10 mouse cellular contexts compared by ENCODE assay signal in genomic region chr1:39949205-39949604, GRCm38 (mm10). TPM values are rescaled to one million over a fixed set of nuclear protein-coding genes. Genes with fewer than 3 reads are reported as not detected.
DNase-seq lines count a peak whose midpoint lies in the region; ATAC-seq and TF ChIP-seq lines count a peak whose summit lies in the region.
"Had no signal": no experiment of that assay in that cellular context is flagged by ENCODE, and none has a peak within 500 bp of the region (broad histone marks: within the 10 kb centered on the region; RNA-seq: fewer than 3 reads in every experiment).

No protein-coding gene starts in this region.

- H3K4me3 ChIP-seq in midbrain, embryonic 15.5 days = no peak overlapping the region
- no peak overlapping the region for H3K4me3 ChIP-seq in midbrain, postnatal 0 days (ENCODE audit: low read depth, low read length)
- no peak overlapping the region for H3K4me3 ChIP-seq in stomach, embryonic 14.5 days (ENCODE audit: low read depth, low read length)
- no peak overlapping the region for H3K4me3 ChIP-seq in cerebellum, adult 2 months (replicated peaks; ENCODE audit: insufficient read depth, low read depth, low read length)
- H3K4me3 ChIP-seq: myocyte had no signal

- peaks cover 93% of the 10 kb centered on the region for H3K4me1 ChIP-seq in midbrain, embryonic 15.5 days
- peaks cover 22% of the 10 kb centered on the region for H3K4me1 ChIP-seq in midbrain, postnatal 0 days (ENCODE audit: insufficient read depth, low read length)
- peaks cover 67% of the 10 kb centered on the region for H3K4me1 ChIP-seq in stomach, embryonic 14.5 days (ENCODE audit: control insufficient read depth, insufficient read depth, low read length)
- H3K4me1 ChIP-seq in cerebellum, adult 2 months (ENCODE audit: control insufficient read depth, insufficient read depth, low read length) = peaks cover 42% of the 10 kb centered on the region

- no peak for TF ChIP-seq CTCF in midbrain, postnatal 0 days (IDR thresholded peaks at IDR 0.05)
- TF ChIP-seq CTCF in cerebellum, adult 2 months (IDR thresholded peaks at IDR 0.05; ENCODE audit: borderline replicate concordance, insufficient read depth, low read depth, low read length) = no peak

- 49% methylated on average over 5 of the region's 5 CpGs for WGBS in midbrain, embryonic 15.5 days
- WGBS in midbrain, postnatal 0 days = 56% methylated on average over 5 of the region's 5 CpGs
- WGBS in stomach, embryonic 14.5 days = 20% methylated on average over 5 of the region's 5 CpGs
- WGBS in cerebellum, adult 2 months = 45% methylated on average over 5 of the region's 5 CpGs

- H3K9me3 ChIP-seq in midbrain, embryonic 15.5 days = no peaks in the 10 kb centered on the region
- no peaks in the 10 kb centered on the region for H3K9me3 ChIP-seq in midbrain, postnatal 0 days (ENCODE audit: low read length)
- H3K9me3 ChIP-seq in stomach, embryonic 14.5 days (ENCODE audit: control insufficient read depth, low read depth, low read length) = no peaks in the 10 kb centered on the region

- no peak overlapping the region for H3K4me2 ChIP-seq in midbrain, embryonic 15.5 days
- no peak overlapping the region for H3K4me2 ChIP-seq in midbrain, postnatal 0 days (ENCODE audit: low read depth, low read length, poor library complexity, severe bottlenecking)
- no peak overlapping the region for H3K4me2 ChIP-seq in stomach, embryonic 14.5 days (replicated peaks; ENCODE audit: low read depth, low read length)

- no peaks in the 10 kb centered on the region for H3K36me3 ChIP-seq in midbrain, embryonic 15.5 days (replicated peaks)
- H3K36me3 ChIP-seq in midbrain, postnatal 0 days (ENCODE audit: insufficient read depth, low read length) = no peaks in the 10 kb centered on the region
- no peaks in the 10 kb centered on the region for H3K36me3 ChIP-seq in stomach, embryonic 14.5 days (ENCODE audit: control insufficient read depth, insufficient read depth, low read length)

- DNase-seq in frontal cortex, postnatal 10 days (ENCODE audit: low spot score in 2 of 2) = no peak
- DNase-seq in midbrain, postnatal 0 days (ENCODE audit: low spot score) = no peak
- DNase-seq in cerebellum, adult 2 months = no peak
- DNase-seq in layer of hippocampus, postnatal 25 days (ENCODE audit: extremely low spot score in 1 of 2, low spot score in 1 of 2) = no peak
- DNase-seq: adrenal gland, postnatal 10 days had no signal

- ATAC-seq in frontal cortex, adult (ENCODE audit: low TSS enrichment) = 0 out of 2 replicates have a peak, but pooled peaks have one; percentile 24
- ATAC-seq in midbrain, embryonic 15.5 days (replicated peaks) = no peak
- no peak for ATAC-seq in midbrain, postnatal 0 days (ENCODE audit: low FRiP score)
- ATAC-seq in inflammation-experienced regulatory T-cells, adult 6 months = peak; percentile 76
- ATAC-seq in stomach, embryonic 14.5 days (ENCODE audit: insufficient number of reproducible peaks, insufficient read depth, low FRiP score, low read depth) = no peak

- peak overlapping the region; percentile 77; the same call in 1 of the 2 replicates for H3K27ac ChIP-seq in midbrain, embryonic 15.5 days
- no peak overlapping the region for H3K27ac ChIP-seq in midbrain, postnatal 0 days (ENCODE audit: low read depth, low read length)
- H3K27ac ChIP-seq in stomach, embryonic 14.5 days (ENCODE audit: low read length) = peak overlapping the region; percentile 27; the same call in 1 of the 2 replicates
- no peak overlapping the region for H3K27ac ChIP-seq in cerebellum, adult 2 months (ENCODE audit: insufficient read depth, low read length)

- no peak for TF ChIP-seq POLR2A in cerebellum, adult 2 months (IDR thresholded peaks at IDR 0.05; ENCODE audit: borderline replicate concordance, insufficient read depth, low read length)

- no peak overlapping the region for H3K9ac ChIP-seq in midbrain, embryonic 15.5 days
- no peak overlapping the region; the same call in 1 of the 2 replicates for H3K9ac ChIP-seq in midbrain, postnatal 0 days (replicated peaks; ENCODE audit: low read length, poor library complexity, severe bottlenecking)
- no peak overlapping the region for H3K9ac ChIP-seq in stomach, embryonic 14.5 days (replicated peaks; ENCODE audit: low read depth, low read length)

- no peaks in the 10 kb centered on the region for H3K27me3 ChIP-seq in midbrain, embryonic 15.5 days (replicated peaks)
- H3K27me3 ChIP-seq in midbrain, postnatal 0 days (ENCODE audit: insufficient read depth, low read length) = no peaks in the 10 kb centered on the region
- no peaks in the 10 kb centered on the region for H3K27me3 ChIP-seq in stomach, embryonic 14.5 days (ENCODE audit: control insufficient read depth, insufficient read depth, low read length)
- H3K27me3 ChIP-seq in cerebellum, adult 2 months (ENCODE audit: control insufficient read depth, insufficient read depth, low read length) = no peaks in the 10 kb centered on the region

RNA-seq across cellular contexts. Expression of gene Map4k4, which starts 48.5 kb away (rescaled TPM):
- polyA plus RNA-seq in midbrain, embryonic 15.5 days (2015; fragmentation: Nextera tagmentation; extraction: Ambion mirVana) = 46.5 and 55.2 TPM in 2 replicates
- 185 and 191 TPM in 2 replicates for total RNA-seq in midbrain, postnatal 0 days (2014; rRNA removed)
- 16.0 and 30.6 TPM in 2 replicates for polyA plus RNA-seq in midbrain, postnatal 0 days (2015; fragmentation: Nextera tagmentation; extraction: Ambion mirVana)
- polyA plus RNA-seq in inflammation-experienced regulatory T-cells, adult 6 months (2017; shearing (Covaris generic)) = 10 to 100 TPM; 16.0 to 44.7 (median 36.6) TPM
- 36.7 and 42.6 TPM in 2 replicates for polyA plus RNA-seq in stomach, embryonic 14.5 days (2014; fragmentation: Nextera tagmentation; extraction: Ambion mirVana)
- polyA plus RNA-seq in cerebellum, adult 2 months (2012; rRNA removed) = 166 and 168 TPM in 2 replicates
- 100 to 1,000 TPM; 154 to 180 TPM for total RNA-seq in layer of hippocampus, postnatal 25 days (2021)

Comparison
In these comparisons a context has a peak if more than half of its experiments do, and no peak if none do; other contexts are left out.
1. H3K27ac ChIP-seq: peak in midbrain, embryonic 15.5 days (single experiment) and stomach, embryonic 14.5 days (single experiment); none in midbrain, postnatal 0 days (single experiment) and cerebellum, adult 2 months (single experiment).
2. ATAC-seq: peak in frontal cortex, adult (single experiment) and inflammation-experienced regulatory T-cells, adult 6 months (single experiment); none in midbrain, embryonic 15.5 days (single experiment), midbrain, postnatal 0 days (single experiment) and stomach, embryonic 14.5 days (single experiment).